Mouse (Mus musculus) adrenal gland, postnatal 0 days (tissue): ENCODE results near the gene Gm26657. TPM values are rescaled to one million over a fixed set of nuclear protein-coding genes. Genes with fewer than 3 reads are reported as not detected.

ENCODE experiments used
- polyA plus RNA-seq: library from polyadenylated mRNA; unstranded; fragments of >200 nt; fragmentation: Nextera tagmentation; extraction: Ambion mirVana; gene quantifications from 2 replicates; pipeline ENCODE4 v1.2.1, GENCODE M21; 2015

Gm26657 gene
- not detected in 2 replicates for polyA plus RNA-seq

GRCm38 (mm10) chr4:56740020-56740485, at the start of gene Gm26657:
TSS of gene Gm26657 (plus strand) at chr4:56740070.

DNA sequence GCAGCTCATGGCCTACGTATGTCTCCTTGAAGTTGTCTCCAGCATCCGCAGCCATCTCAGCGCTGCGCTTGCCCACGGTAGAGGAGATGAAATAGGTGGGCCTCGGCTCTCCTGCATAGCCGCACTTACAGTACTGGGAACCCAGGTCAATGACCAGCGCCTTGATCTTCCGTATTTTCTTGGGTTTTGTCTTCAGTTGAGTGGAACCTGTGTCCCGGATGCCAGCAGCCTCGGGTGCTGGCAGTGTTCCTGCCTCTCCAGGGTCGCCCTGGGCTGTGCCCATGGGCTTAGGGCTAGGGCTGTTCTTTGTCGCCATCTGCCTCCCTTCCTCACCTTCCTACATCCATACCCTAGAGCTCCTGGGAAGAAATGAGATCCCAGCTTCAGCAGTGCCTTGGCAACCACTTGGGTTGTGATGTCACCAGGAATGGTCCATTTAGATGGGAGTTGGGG, 1.2 kb downstream of the Gm26657 start, which contains the start of gene Actl7b:
Gene Actl7b, minus strand, starts transcription at position 403 of the 453 bp plus-strand sequence.

DNA sequence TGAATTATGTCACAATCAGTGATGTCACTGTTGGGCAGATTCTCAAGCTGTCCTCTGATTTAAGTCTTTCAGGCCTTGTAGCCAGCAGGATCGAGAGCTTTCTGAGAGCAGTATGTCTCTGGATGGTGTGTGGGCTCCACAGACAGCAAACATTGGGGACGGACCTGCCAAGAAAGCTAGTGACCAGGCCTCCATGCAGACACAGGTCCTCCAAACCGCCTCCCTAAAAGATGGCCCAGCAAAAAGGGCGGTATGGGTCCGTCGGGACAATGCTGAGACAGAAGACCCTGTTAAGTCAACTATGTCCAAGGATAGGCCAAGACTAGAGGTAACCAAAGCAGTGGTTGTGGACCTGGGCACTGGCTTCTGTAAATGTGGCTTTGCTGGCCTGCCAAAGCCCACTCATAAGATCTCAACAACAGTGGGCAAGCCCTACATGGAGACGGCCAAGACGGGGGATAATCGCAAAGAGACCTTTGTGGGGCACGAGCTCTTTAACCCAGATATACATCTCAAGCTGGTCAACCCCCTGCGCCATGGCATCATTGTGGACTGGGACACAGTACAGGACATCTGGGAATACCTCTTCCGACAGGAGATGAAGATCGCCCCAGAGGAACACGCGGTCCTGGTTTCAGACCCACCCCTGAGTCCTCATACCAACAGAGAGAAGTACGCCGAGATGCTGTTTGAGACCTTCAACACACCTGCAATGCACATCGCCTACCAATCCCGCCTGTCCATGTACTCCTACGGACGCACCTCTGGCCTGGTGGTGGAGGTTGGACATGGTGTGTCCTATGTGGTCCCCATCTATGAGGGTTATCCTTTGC, 3.7 kb downstream of the Gm26657 start, which contains the start of gene Actl7a:
Gene Actl7a, plus strand, starts transcription at position 51 of the 833 bp plus-strand sequence.

Other genes with a start within 250 kb of the Gm26657 start
- gene Actl7b, start 1.4 kb downstream of the Gm26657 start, polyA plus RNA-seq, result not detected in 2 replicates
- gene Actl7a, start 3.3 kb downstream of the Gm26657 start, polyA plus RNA-seq, result not detected in 2 replicates
- 17.9 and 20.0 TPM in 2 replicates for gene Elp1, start 62.3 kb downstream of the Gm26657 start, polyA plus RNA-seq
- 4.0 and 7.0 TPM in 2 replicates for gene Fam206a, start 62.3 kb downstream of the Gm26657 start, polyA plus RNA-seq
- 17.6 and 24.0 TPM in 2 replicates for gene Ctnnal1, start 125.1 kb downstream of the Gm26657 start, polyA plus RNA-seq
- gene Tmem245, start 207.4 kb downstream of the Gm26657 start, polyA plus RNA-seq, result 5.2 and 14.1 TPM in 2 replicates